Mouse (Mus musculus): ENCODE measurements around the gene Pcyt2. TPM values are rescaled to one million over a fixed set of nuclear protein-coding genes. Genes with fewer than 3 reads are reported as not detected.

The Pcyt2 gene
- total and polyA plus RNA-seq, 3 experiments, result 86.7 to 87.3 TPM; not detected in 1

- H3K79me2 ChIP-seq (ENCODE audit: control insufficient read depth, insufficient read depth, low read length, poor library complexity), result no peaks in the 10 kb centered on the region
- H3K36me3 ChIP-seq (ENCODE audit: control insufficient read depth in 1 of 2, insufficient read depth in 2 of 2, low read length in 2 of 2), result peaks cover 0 to 8% of the 10 kb centered on the region in 2 experiments; a peak in 3 of 4 replicates
- TF ChIP-seq POLR2AphosphoS2 (IDR thresholded peaks at IDR 0.05; ENCODE audit: low read length), result no peak
- no peaks in the 10 kb centered on the region for H3K4me1 ChIP-seq (ENCODE audit: control insufficient read depth in 1 of 2, insufficient read depth in 2 of 2, low read length in 2 of 2)
- H3K9me3 ChIP-seq (replicated peaks; ENCODE audit: insufficient read depth, low read length), result no peaks in the 10 kb centered on the region
- DNase-seq (ENCODE audit: low read depth, low spot score), result no peak
- no peak overlapping the region for H3K27ac ChIP-seq (ENCODE audit: control insufficient read depth, low read depth, low read length)
- no peak overlapping the region for H3K9ac ChIP-seq (ENCODE audit: control insufficient read depth, low read depth, low read length, poor library complexity, severe bottlenecking)
- H3K27me3 ChIP-seq (ENCODE audit: control insufficient read depth in 1 of 2, insufficient read depth in 2 of 2, low read length in 2 of 2), result no peaks in the 10 kb centered on the region
- H3K4me3 ChIP-seq (ENCODE audit: control insufficient read depth in 1 of 2, insufficient read depth in 1 of 2, low read depth in 2 of 2, low read length in 2 of 2), result no peak overlapping the region
These were observed 11.0 kb downstream of the Pcyt2 start for GRCm38 (mm10) chr11:120606764-120607163.

DNA sequence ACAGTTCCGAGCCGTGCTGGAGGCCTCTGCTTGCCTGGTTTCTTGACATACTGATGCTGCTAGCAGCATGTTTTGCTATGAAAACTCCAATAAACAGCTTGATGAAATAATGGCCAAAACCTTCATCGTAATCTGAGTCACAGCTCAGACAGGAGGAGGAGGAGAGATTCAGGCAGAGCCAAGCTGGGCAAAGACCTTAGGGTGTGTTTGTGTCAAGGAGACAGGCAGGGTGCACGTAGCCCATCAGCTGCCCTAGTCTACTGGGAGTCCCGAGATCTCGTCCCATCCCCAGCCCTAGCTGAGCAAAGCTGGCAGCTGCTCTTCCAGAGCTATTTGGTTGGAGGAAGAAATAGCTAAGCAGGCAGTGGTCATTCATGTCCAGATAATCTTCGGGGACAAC, 12.1 kb downstream of the Pcyt2 start:
- no peak overlapping the region for H3K4me3 ChIP-seq (ENCODE audit: control insufficient read depth in 1 of 2, insufficient read depth in 1 of 2, low read depth in 2 of 2, low read length in 2 of 2)
- H3K36me3 ChIP-seq (ENCODE audit: control insufficient read depth in 1 of 2, insufficient read depth in 2 of 2, low read length in 2 of 2), result peaks cover 5 to 11% of the 10 kb centered on the region in 2 experiments
- no peaks in the 10 kb centered on the region for H3K27me3 ChIP-seq (ENCODE audit: control insufficient read depth in 1 of 2, insufficient read depth in 2 of 2, low read length in 2 of 2)
- H3K9me3 ChIP-seq (replicated peaks; ENCODE audit: insufficient read depth, low read length), result no peaks in the 10 kb centered on the region
- H3K79me2 ChIP-seq (ENCODE audit: control insufficient read depth, insufficient read depth, low read length, poor library complexity), result peaks cover 2% of the 10 kb centered on the region; the same call in 1 of the 2 replicates
- no peaks in the 10 kb centered on the region for H3K4me1 ChIP-seq (ENCODE audit: control insufficient read depth in 1 of 2, insufficient read depth in 2 of 2, low read length in 2 of 2)
- DNase-seq (ENCODE audit: low read depth, low spot score), result no peak
- no peak overlapping the region for H3K9ac ChIP-seq (ENCODE audit: control insufficient read depth, low read depth, low read length, poor library complexity, severe bottlenecking)
- H3K27ac ChIP-seq (ENCODE audit: control insufficient read depth, low read depth, low read length), result no peak overlapping the region
- TF ChIP-seq UBTF (IDR thresholded peaks at IDR 0.05; ENCODE audit: borderline replicate concordance, insufficient read depth, low read depth, low read length) (no peak), MAZ (IDR thresholded peaks at IDR 0.05; ENCODE audit: low read depth, low read length) (no peak), JUND (IDR thresholded peaks at IDR 0.05; ENCODE audit: low read depth, low read length) (no peak), CHD2 (IDR thresholded peaks at IDR 0.05; ENCODE audit: low read length) (no peak), SIN3A (IDR thresholded peaks at IDR 0.05; ENCODE audit: low read length) (no peak), EP300 (IDR thresholded peaks at IDR 0.05; ENCODE audit: low read depth in 1 of 2, low read length in 2 of 2) (no peak), CHD1 (IDR thresholded peaks at IDR 0.05; ENCODE audit: low read depth, low read length) (no peak), POLR2AphosphoS2 (IDR thresholded peaks at IDR 0.05; ENCODE audit: low read length) (no peak), BHLHE40 (IDR thresholded peaks at IDR 0.05; ENCODE audit: borderline replicate concordance, low read depth, low read length) (no peak), MAFK (IDR thresholded peaks at IDR 0.05; ENCODE audit: borderline replicate concordance, low read depth, low read length) (no peak), POLR2AphosphoS5 (IDR thresholded peaks at IDR 0.05; ENCODE audit: borderline replicate concordance, low read depth, low read length) (no peak), MYC (IDR thresholded peaks at IDR 0.05; ENCODE audit: low read depth, low read length) (no peak), POLR2A (IDR thresholded peaks at IDR 0.05; ENCODE audit: control insufficient read depth in 1 of 2, insufficient read depth in 1 of 2, low read depth in 1 of 2, low read length in 2 of 2, poor library complexity in 1 of 2) (no peak), KAT2A (conservative IDR thresholded peaks at IDR 0.05; ENCODE audit: low read depth, low read length) (no peak), NRF1 (IDR thresholded peaks at IDR 0.05; ENCODE audit: insufficient read depth, low read depth, low read length, poor library complexity, severe bottlenecking) (no peak), NELFE (IDR thresholded peaks at IDR 0.05; ENCODE audit: low read depth, low read length) (no peak)

Data from MEL (cell line).